Mouse (Mus musculus): Measurements from ENCODE around the gene Gm26566.
"Not testable (repeated sequence)": the region's sequence is repeated elsewhere in the genome, so short reads cannot be mapped to it uniquely, and the experiment has no call there.

Gene Gm26566

DNA sequence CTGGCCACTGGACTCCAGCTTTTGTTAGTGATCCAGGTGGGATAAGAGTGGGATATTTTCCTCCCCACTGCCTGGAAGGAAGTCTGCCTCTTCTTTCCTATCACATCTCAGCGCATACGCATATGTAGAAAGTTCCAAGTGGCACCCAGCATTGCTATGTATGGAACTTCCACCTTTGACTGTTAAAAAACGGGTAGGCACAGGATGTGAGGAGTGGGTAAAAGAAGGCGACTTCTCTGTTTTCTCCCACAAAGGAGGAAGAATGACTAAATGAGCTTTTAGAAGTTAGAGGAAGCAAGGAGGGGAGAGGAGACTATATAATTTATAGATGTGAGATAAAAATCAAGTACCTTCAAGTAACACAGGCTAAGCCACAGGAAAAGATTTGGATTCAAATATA is 19.8 kb downstream of the Gm26566 start:
- no peak for DNase-seq

DNA sequence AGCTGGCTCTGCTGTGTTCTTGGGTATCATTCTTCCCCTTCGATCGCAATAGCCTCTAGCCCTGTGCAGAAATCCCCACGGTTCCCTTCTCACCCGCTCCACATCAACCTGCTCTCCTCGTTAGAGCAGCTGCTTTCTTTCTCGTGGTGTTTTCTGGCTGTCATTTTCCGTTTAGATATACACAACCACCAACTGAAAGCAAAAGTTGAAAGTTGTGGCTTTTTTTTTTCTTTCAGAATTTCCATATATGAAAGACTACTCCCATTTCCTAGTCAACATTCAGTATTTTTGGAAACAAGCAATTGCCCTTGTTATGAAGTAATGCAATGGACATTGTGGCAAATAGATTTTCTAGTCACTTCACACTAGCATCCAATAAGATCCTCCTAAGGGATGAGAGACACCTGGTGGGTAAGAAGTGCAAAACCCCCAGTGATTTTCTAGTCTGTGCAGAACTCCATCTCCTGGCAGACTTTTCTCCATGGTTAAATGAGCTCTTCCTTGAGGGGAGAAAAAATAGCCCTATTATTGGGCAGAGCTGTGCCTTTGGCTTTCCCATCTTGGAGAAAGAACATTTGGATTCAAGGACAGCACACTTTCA is 21.3 kb downstream of the Gm26566 start:
- no peak for DNase-seq

GRCm38 (mm10) chr4:88744207-88744606 is 22.6 kb downstream of the Gm26566 start:
- DNase-seq: peak; percentile 26

DNA sequence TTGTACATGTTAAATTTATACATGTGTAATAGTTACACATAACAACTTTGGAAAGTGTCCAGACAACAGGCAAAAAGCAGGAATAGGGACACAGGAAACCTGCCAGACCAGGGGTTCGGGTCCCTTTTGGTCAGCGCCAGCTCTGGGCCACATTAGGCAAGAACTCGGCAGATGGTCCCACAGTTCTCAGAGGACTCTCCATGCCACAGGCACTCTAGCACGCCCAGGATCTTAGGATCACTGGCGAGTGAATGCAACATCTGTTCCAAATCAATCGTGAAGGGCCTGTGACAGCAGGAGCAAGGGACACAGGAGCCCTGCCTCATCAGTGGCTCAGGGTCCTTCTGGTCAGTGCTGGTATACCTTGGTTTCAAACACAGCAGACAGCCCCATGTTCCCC is 28.3 kb downstream of the Gm26566 start:
- DNase-seq: no peak

- DNase-seq: peak; percentile 68
Measured at GRCm38 (mm10) chr4:88754818-88755340, 33.3 kb downstream of the Gm26566 start, which contains the start of gene Gm13271. TSS of gene Gm13271 (plus strand) at chr4:88754868.

DNA sequence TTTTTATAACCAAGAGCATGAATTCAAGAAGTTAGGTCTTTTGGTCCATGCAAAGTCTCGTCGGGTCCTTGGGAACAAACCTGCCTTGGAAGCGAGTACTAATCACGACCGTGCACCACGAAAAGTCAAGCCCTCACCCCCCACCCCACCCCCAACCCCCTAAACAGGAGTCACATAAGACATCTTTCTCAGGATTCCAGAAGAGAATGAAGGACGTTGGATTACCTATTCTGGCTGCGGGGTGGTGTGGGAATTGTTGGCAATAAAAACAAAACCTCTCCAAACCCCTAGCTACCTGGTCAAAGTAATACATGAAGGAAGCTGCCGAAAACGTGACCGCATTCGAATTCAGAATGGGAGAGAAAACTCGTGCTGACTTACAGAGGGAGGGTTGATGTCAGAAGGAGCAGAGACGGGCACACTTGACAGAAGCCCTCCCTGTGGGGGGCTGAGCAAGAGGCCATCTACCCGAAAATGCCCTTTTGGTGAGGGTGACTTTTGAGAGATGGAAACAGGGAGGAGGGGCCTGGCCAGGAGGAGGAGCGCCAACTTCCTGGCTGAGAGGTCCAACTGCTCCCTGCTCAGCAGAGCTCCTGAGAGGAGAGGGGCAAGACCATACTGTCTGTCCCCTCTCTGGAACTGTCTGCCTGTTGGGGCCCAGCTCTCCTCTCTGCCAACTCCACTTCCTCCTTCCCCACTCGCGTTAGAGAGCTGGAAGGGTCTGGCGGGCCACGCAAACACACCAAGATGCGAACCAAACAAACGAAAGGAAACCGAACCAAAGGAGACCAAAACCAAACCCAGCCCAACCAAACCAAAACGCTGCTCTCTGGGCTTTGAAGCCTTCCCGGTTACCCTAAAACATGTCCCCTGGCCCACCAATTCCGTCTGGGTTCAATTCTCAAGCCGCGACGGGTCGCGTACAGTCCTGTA is 35.2 kb downstream of the Gm26566 start:
- DNase-seq: peak; percentile 37

- peak; percentile 90 for DNase-seq
Measured at GRCm38 (mm10) chr4:88757628-88758031, 36.0 kb downstream of the Gm26566 start.

GRCm38 (mm10) chr4:88758751-88759150 is 37.1 kb downstream of the Gm26566 start:
- DNase-seq: not testable (repeated sequence)

GRCm38 (mm10) chr4:88759610-88760268 is 38.1 kb downstream of the Gm26566 start, which contains the start of gene Gm13283:
TSS of gene Gm13283 (plus strand) at chr4:88760119.
- DNase-seq: peak; percentile 28

GRCm38 (mm10) chr4:88760431-88760830 is 38.8 kb downstream of the Gm26566 start:
- DNase-seq: peak; percentile 55

- peak; percentile 90 for DNase-seq
Measured at GRCm38 (mm10) chr4:88761776-88762175, 40.2 kb downstream of the Gm26566 start.

DNA sequence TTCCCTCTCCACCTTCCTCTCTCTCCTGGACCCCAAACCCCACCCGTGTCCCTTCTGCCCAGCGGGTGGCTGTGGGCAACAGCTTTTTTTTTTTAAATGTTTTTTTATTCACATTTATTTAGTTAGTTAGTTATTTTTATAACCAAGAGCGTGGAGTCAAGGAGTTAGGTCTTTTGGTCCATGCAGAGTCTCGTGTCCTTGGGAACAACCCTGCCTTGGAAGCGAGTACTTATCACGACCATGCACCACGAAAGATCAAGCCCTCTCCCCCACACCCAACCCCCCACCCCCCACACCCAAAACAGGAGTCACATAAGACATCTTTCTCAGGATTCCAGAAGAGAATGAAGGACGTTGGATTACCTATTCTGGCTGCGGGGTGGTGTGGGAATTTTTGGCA is 40.7 kb downstream of the Gm26566 start:
- DNase-seq: peak; percentile 24

DNA sequence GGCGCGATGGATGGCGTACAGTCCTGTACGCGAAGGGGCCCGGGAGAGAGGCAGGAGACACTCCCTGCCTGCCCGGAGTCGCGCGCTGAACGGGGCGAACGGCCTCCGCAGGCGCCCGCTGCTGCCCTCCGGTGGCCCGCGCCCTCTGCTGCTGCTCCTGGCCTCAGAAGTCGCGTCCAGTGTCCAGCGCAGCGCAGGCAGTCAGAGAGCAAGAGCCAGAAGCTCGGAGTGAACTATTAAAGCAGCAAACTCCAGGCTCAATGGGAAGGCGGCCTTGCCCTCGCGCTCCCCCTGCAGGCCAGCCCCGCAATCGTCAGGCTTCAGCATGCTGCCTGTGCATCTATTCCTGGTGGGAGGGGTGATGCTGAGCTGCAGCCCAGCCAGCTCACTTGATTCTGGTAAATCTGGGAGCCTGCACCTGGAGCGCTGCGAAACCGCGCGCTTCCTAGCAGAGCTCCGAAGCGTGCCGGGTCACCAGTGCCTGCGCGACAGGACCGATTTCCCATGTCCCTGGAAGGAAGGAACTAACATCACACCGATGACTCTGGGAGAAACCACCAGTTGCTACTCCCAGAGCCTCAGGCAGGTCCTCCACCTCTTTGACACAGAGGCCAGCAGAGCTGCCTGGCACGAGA is 41.9 kb downstream of the Gm26566 start:
- peak; percentile 38 for DNase-seq

Data from thymus, postnatal 25 days (tissue).